Mouse (Mus musculus) liver, embryonic 16.5 days (tissue): ENCODE measurements around the gene Man1c1. TPM values are rescaled to one million over a fixed set of nuclear protein-coding genes. Genes with fewer than 3 reads are reported as not detected.
A peak's percentile ranks its signal among the peaks of the same experiment; 100 is the strongest.

Source experiments
- ATAC-seq: fragments of 200-750 bp; cut with Nextera tagmentation; 2 replicates; pipeline ENCODE4 v1.8.0; 2017; ENCODE audit warnings: low read depth, mild to moderate bottlenecking, moderate number of reproducible peaks, moderate library complexity
- H3K27ac ChIP-seq: fragments of 300-500 bp; sonication (generic); 2 replicates; pipeline ENCODE4 v1.5.1; 2014; ENCODE audit warnings: mild to moderate bottlenecking, low read length
- H3K27me3 ChIP-seq: fragments of 300-500 bp; sonication (generic); 2 replicates; pipeline ENCODE4 v1.6.1; 2014; ENCODE audit warnings: low read depth, low read length, mixed read lengths; ENCODE audit not compliant: control insufficient read depth, insufficient read depth
- H3K36me3 ChIP-seq: fragments of 300-500 bp; sonication (generic); 2 replicates; pipeline ENCODE4 v1.6.1; 2014; ENCODE audit warnings: mild to moderate bottlenecking; ENCODE audit not compliant: control insufficient read depth, insufficient read depth
- H3K4me1 ChIP-seq: fragments of 300-500 bp; sonication (generic); 2 replicates; pipeline ENCODE4 v1.6.1; 2014; ENCODE audit warnings: low read depth, low read length, mixed read lengths; ENCODE audit not compliant: control insufficient read depth
- H3K4me2 ChIP-seq: fragments of 300-500 bp; sonication (generic); 2 replicates; pipeline ENCODE4 v1.6.1; 2014; ENCODE audit warnings: low read depth, low read length, mixed read lengths
- H3K4me3 ChIP-seq: fragments of 300-500 bp; sonication (generic); 2 replicates; pipeline ENCODE4 v1.5.1; 2014; ENCODE audit warnings: low read depth, mild to moderate bottlenecking, low read length
- H3K9ac ChIP-seq: fragments of 300-500 bp; sonication (generic); 2 replicates; pipeline ENCODE4 v1.6.1; 2014; ENCODE audit warnings: low read depth, low read length
- H3K9me3 ChIP-seq: fragments of 300-500 bp; sonication (generic); replicated peaks from 2 replicates; pipeline ENCODE4 v1.6.1; 2016; ENCODE audit warnings: low read length; ENCODE audit not compliant: control insufficient read depth
- WGBS: fragments of 180-500 bp; shearing (Covaris S2); extraction: QIAGEN DNeasy Blood & Tissue Kit; methylation state at CpG from one replicate; pipeline ENCODE4 v1.1.7; 2014; ENCODE audit not compliant: insufficient replicate concordance; 5-methylcytosine and 5-hydroxymethylcytosine counted together
- polyA plus RNA-seq: library from polyadenylated mRNA; unstranded; fragments of >200 nt; fragmentation: Nextera tagmentation; extraction: Ambion mirVana; gene quantifications from 2 replicates; pipeline ENCODE4 v1.2.1, GENCODE M21; 2015

Gene Man1c1
- polyA plus RNA-seq, result 0.97 and 1.2 TPM in 2 replicates

- peak; percentile 94 for ATAC-seq
- WGBS, result under 1% methylated on average over 64 of the region's 81 CpGs
- Histone ChIP-seq H3K9ac (peak within 1 kb of the TSS; percentile 50), H3K4me1 (peaks cover 20% of the 10 kb centered on the region), H3K27ac (peak within 1 kb of the TSS; percentile 33; the same call in 1 of the 2 replicates), H3K27me3 (peaks cover 56% of the 10 kb centered on the region), H3K4me3 (peak within 1 kb of the TSS; percentile 66), H3K9me3 (no peaks in the 10 kb centered on the region), H3K4me2 (peak within 1 kb of the TSS; percentile 83), H3K36me3 (no peaks in the 10 kb centered on the region)
Observed at GRCm38 (mm10) chr4:134703835-134704546, at the start of gene Man1c1. Man1c1 (minus strand) TSS chr4:134704290.

DNA sequence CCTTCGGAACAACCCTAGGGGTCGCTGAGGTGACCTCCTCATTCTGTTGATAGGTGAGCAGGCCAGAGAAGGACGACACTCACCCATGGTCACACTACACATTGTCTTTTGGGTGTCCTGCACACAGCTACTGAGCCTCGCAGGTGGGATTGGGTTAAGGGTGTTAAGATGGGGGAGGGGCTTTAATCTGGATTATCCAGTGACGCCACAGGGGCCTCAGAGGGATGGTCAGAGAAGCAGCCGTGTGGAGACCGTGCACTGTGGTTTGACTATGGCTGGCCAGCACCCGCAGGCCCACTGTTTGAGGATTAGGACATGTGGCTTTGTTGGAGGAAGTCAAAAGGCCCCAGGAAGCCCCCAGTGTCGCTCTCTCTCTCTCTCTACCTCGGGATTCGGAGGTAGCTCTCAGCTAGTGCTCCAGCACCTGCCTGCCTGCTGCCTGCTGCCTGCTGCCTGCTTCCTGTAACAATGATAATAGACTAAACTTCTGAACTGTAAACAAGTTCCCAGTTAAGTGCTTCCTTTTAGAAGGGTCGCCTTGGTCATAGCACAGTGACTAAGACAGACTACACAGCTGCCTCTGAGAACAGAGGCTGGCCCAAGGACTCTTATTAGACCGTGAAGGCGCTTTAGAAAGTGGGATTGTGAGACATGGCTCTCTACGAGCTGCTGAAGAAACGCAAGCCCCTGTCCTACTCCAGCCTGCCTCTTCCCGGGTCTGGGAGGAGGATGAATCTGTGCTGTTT, 49.6 kb upstream of the Man1c1 start:
- Histone ChIP-seq H3K9ac (no peak overlapping the region), H3K36me3 (peaks cover 4% of the 10 kb centered on the region), H3K27me3 (no peaks in the 10 kb centered on the region), H3K27ac (peak overlapping the region; percentile 91), H3K4me2 (no peak overlapping the region), H3K4me1 (peaks cover 93% of the 10 kb centered on the region), H3K4me3 (no peak overlapping the region), H3K9me3 (no peaks in the 10 kb centered on the region)
- ATAC-seq, result no peak
- 38% methylated on average over 17 of the region's 17 CpGs for WGBS

DNA sequence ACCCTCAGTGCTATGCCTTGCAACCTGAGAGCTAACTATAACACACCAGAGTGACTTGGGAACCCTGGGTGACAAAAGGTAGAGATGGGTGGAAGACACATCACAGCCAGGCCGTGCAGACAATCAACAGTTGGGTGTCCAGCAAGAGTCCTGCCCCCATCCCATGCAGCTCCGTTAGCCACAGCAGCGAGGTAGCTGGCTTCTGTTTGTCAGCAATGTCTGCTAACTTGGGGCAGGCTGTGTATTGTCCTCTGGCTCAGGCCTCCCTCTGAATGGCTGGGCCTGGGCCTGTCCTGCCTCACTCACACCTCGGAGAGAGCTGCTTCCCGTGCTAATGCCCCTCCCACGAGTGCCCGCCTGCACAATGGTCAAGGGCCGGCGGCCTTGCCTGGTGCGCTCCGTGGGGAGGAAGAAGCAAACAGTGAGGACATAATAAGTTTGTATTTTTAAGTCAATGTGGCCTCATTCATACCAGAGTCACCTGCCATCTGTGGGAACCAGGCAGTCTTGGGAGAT, 48.9 kb upstream of the Man1c1 start:
- Histone ChIP-seq H3K4me1 (peaks cover 89% of the 10 kb centered on the region), H3K27ac (peak overlapping the region; percentile 91)

DNA sequence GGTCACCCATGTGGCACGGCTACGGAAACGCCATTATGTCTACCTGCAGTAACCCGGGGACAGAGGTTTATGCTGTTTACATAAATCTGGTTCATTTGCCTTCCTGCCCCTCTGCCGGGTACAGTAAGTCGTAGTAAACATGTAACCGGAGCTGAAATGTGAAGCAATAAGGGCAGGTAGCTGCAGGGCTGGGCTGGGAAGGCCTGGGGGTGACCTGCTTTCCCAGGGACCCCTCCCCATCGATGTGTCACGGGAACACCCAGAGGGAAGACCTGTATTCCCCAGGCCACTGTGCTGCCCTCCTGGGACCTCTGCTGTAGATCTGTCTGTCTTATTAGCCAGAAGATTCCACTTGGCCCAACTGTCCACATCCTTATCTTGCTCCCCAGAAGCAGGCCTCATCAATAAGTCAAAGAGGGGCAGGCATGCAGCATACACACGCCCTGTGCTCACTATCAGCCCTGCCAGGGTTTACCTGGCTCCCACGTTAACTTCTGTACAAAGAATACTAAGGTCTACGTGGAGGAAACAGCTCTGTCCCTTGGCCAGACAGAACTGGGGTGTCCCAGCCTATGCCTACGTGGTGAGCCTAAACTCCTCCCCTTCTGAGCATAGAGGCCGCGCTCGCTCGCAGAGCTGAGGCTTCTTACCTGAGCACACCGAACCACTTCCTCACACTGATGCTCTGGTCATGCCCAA, 47.7 kb upstream of the Man1c1 start:
- peaks cover 21% of the 10 kb centered on the region for H3K36me3 ChIP-seq
- H3K9me3 ChIP-seq, result no peaks in the 10 kb centered on the region
- H3K4me2 ChIP-seq, result peak overlapping the region; percentile 51
- ATAC-seq, result peak; percentile 85
- no peaks in the 10 kb centered on the region for H3K27me3 ChIP-seq
- peak overlapping the region; percentile 17; the same call in 1 of the 2 replicates for H3K4me3 ChIP-seq
- peaks cover 81% of the 10 kb centered on the region for H3K4me1 ChIP-seq
- peak overlapping the region; percentile 49 for H3K9ac ChIP-seq
- WGBS, result 36% methylated on average over 18 of the region's 18 CpGs
- H3K27ac ChIP-seq, result peak overlapping the region; percentile 91

More for the DNA sequence above, 48.9 kb upstream of the Man1c1 start:
- no peak overlapping the region for H3K4me3 ChIP-seq
- no peaks in the 10 kb centered on the region for H3K27me3 ChIP-seq
- no peaks in the 10 kb centered on the region for H3K9me3 ChIP-seq
- H3K9ac ChIP-seq, result no peak overlapping the region
- ATAC-seq, result no peak
- WGBS, result 72% methylated on average over 11 of the region's 11 CpGs
- H3K36me3 ChIP-seq, result peaks cover 12% of the 10 kb centered on the region
- no peak overlapping the region for H3K4me2 ChIP-seq

- H3K4me1 ChIP-seq, result peaks cover 79% of the 10 kb centered on the region
- peak overlapping the region; percentile 47 for H3K27ac ChIP-seq
- 72% methylated on average over 6 of the region's 6 CpGs for WGBS
Observed at GRCm38 (mm10) chr4:134750825-134751224, 46.7 kb upstream of the Man1c1 start.

GRCm38 (mm10) chr4:134750263-134750662, 46.2 kb upstream of the Man1c1 start:
- Histone ChIP-seq H3K27ac (peak overlapping the region; percentile 47), H3K4me3 (no peak overlapping the region), H3K9ac (no peak overlapping the region), H3K9me3 (no peaks in the 10 kb centered on the region), H3K36me3 (peaks cover 32% of the 10 kb centered on the region), H3K27me3 (no peaks in the 10 kb centered on the region), H3K4me2 (no peak overlapping the region), H3K4me1 (peaks cover 75% of the 10 kb centered on the region)
- WGBS, result 52% methylated on average over 5 of the region's 5 CpGs
- ATAC-seq, result no peak

More at GRCm38 (mm10) chr4:134750825-134751224, 46.7 kb upstream of the Man1c1 start:
- H3K36me3 ChIP-seq, result peaks cover 30% of the 10 kb centered on the region
- no peaks in the 10 kb centered on the region for H3K9me3 ChIP-seq
- no peak overlapping the region for H3K4me3 ChIP-seq
- no peak overlapping the region for H3K9ac ChIP-seq
- H3K4me2 ChIP-seq, result no peak overlapping the region
- no peak for ATAC-seq
- H3K27me3 ChIP-seq, result no peaks in the 10 kb centered on the region

- peaks cover 67% of the 10 kb centered on the region for H3K4me1 ChIP-seq
- H3K27ac ChIP-seq, result no peak overlapping the region
- H3K4me2 ChIP-seq, result no peak overlapping the region
- peaks cover 32% of the 10 kb centered on the region for H3K36me3 ChIP-seq
- 42% methylated on average over 21 of the region's 21 CpGs for WGBS
- H3K9ac ChIP-seq, result no peak overlapping the region
- no peak overlapping the region for H3K4me3 ChIP-seq
- no peaks in the 10 kb centered on the region for H3K9me3 ChIP-seq
- H3K27me3 ChIP-seq, result no peaks in the 10 kb centered on the region
- ATAC-seq, result peak; percentile 12; the same call in 1 of the 2 replicates
Observed at GRCm38 (mm10) chr4:134749301-134750030, 45.4 kb upstream of the Man1c1 start.

- no peaks in the 10 kb centered on the region for H3K27me3 ChIP-seq
- peaks cover 35% of the 10 kb centered on the region for H3K4me1 ChIP-seq
- H3K4me2 ChIP-seq, result no peak overlapping the region
- H3K36me3 ChIP-seq, result peaks cover 35% of the 10 kb centered on the region
- no peak overlapping the region for H3K27ac ChIP-seq
- 64% methylated on average over 16 of the region's 16 CpGs for WGBS
- H3K9me3 ChIP-seq, result no peaks in the 10 kb centered on the region
- no peak overlapping the region for H3K4me3 ChIP-seq
- H3K9ac ChIP-seq, result no peak overlapping the region
- no peak for ATAC-seq
Observed at GRCm38 (mm10) chr4:134745900-134746661, 42.0 kb upstream of the Man1c1 start.
